Mouse (Mus musculus) liver, postnatal 0 days (tissue): ENCODE results near the gene Cd55.

Experiments used
- CTCF ChIP-seq: sonication (generic); IDR thresholded peaks from 2 replicates; pipeline ENCODE4 v1.5.1; 2016; ENCODE audit warnings: antibody characterized with exemption, low read depth
- EP300 ChIP-seq: IDR thresholded peaks from 2 replicates; pipeline ENCODE4 v1.6.1; 2016; ENCODE audit warnings: antibody characterized with exemption, low read depth, mild to moderate bottlenecking

DNA sequence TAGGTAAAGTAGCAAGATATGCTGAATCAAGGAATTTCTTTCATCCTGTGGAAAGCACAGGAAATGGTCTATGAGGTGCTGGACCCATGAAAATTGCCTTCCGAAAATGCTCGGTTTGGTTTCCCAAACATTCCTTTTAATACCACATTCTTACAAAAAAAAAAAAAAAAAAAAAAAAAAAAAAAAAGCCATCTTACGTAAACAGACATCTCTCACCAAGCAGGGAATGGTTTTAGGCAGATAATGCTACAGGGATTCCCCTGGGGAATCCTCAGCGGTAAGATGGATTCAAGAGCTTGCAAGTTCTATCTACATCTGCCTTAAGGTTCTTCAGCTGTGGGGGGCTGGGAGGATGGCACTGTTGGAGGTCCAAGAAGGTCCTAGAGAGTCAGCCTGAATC is 7.5 kb upstream of the Cd55 start:
- TF ChIP-seq CTCF, result no peak
- no peak for TF ChIP-seq EP300
